Mouse (Mus musculus) embryo, embryonic 10.5 days (tissue): ENCODE measurements around the gene Rfxank.

Experiments used
- DNase-seq: peaks from one replicate; pipeline ENCODE4 v3.0.0-alpha.2; 2015; ENCODE audit warnings: low spot score

Gene Rfxank

GRCm38 (mm10) chr8:70139026-70139857 lies at the start of gene Rfxank, which contains the start of the genes Borcs8 and Mef2b:
Rfxank (minus strand) TSS chr8:70139154.
Borcs8 (plus strand) TSS chr8:70139499.
Mef2b (plus strand) TSS chr8:70139711.
- DNase-seq: peak; percentile 99

DNA sequence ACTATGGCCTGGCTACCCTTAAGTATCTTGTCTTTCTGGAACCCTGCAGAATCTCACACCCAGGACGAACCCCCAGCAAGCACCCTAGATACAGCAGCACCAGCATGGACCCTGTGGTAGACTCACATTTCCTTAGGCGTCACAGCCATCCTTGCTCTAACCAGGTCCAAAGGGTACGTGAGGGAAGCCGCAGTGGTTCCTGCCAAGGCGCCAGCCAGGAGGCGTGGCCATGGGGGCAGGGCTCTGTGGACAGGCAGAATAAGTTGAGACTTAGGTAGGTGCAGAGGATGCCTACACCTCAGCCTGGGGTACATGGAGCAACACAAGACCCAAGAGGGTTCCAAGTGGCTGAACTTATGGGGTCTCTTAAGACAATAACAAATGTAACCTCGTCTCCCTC lies 49.8 kb upstream of the Rfxank start:
- DNase-seq: no peak

- no peak for DNase-seq
Observed at GRCm38 (mm10) chr8:70183194-70183593, 44.2 kb upstream of the Rfxank start.

- DNase-seq: peak; percentile 14
Observed at GRCm38 (mm10) chr8:70181903-70182252, 42.9 kb upstream of the Rfxank start.

DNA sequence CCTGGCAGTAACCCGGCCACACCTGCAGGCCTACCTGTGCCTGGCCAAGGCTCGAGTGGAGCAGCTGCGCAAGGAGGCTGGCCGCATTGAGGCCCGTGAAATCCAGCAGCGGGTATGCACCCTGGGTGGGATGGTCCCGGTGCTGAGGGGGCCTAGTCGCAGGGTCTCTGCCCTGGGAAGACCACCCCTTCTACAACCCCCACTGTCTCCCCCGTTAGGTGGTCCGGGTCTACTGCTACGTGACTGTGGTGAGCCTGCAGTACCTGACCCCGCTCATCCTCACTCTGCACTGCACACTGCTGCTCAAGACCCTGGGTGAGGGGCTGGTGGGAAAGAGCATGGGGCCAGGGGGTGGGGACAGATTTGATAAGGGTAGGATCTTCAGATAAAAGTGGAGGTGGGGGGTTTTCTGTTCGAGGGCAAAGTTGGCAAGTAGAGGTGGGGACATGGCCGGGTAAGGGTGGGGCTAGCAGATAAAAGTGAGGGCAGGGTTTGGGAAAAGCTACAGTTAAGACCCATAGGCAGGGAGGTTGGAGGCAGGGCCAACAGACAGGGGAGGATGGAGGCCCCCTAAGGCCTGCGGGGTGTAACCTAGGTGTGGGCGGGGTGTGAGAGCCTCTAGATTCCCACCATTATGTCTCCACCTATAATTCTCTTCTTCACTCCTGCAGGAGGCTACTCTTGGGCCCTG lies 42.4 kb upstream of the Rfxank start:
- DNase-seq: no peak

DNA sequence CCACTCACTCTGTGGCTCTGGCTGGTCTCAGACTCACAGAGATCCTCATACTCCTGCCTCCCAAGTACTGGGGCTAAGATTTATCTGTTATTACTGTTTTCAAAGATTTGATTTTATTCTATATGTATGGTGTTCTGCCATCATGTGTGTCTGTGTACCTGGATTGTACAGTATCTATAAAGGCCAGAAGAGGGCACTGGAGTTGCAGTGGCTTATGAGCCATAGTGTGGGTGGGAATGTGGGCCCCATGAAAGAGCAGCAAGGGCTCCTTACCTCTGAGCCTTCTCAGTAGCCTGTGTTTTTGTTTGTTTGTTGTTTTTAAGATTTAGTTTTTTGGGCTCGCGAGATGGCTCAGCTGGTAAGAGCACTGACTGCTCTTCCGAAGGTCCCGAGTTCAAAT lies 40.1 kb upstream of the Rfxank start:
- DNase-seq: peak; percentile 26

- DNase-seq: no peak
Observed at GRCm38 (mm10) chr8:70178231-70178630, 39.3 kb upstream of the Rfxank start.

- no peak for DNase-seq
Observed at GRCm38 (mm10) chr8:70174079-70174478, 35.1 kb upstream of the Rfxank start.

GRCm38 (mm10) chr8:70173320-70173719 lies 34.4 kb upstream of the Rfxank start:
- DNase-seq: no peak

- peak; percentile 97 for DNase-seq
Observed at GRCm38 (mm10) chr8:70172043-70172681, 33.2 kb upstream of the Rfxank start, which contains the start of gene Tmem161a. Tmem161a (plus strand) TSS chr8:70172356.

DNA sequence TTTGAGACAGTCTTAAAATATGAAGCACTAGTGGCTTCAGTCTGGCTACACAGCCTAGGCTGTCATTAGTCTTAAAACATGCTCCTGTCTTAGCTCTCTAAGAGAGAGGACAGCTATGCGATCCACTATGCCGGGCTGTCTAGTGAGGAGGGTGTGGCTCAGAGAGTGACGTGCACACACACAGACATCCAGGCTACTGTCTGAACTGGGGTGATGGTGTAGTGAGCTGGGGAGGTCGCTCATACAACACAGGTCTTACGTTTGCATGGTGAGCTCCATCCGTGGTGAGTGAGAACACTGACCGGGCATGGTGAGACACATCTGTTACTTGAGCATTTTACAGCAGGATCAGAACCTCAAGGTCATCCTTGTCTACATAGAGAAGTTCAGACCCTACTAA lies 32.3 kb upstream of the Rfxank start:
- DNase-seq: no peak

DNA sequence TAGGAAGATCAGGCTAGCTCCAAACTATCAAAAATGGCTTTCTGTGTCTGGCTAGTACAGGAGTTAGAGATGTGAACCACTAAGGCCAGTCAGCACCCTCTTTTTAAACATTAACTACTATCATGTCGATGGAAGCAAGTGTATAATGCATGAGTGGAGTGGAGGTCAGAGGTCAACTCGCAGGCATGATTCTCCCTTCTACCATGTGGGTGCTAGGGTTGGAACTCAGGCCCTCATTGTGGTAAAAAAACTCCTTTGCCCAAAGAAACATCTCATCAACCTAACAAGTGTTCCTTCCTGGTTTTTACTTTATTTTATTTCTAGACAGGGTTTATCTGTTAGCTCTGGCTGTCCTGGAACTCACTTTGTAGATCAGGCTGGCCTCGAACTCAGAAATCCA lies 31.8 kb upstream of the Rfxank start:
- no peak for DNase-seq

- DNase-seq: no peak
Observed at GRCm38 (mm10) chr8:70170116-70170515, 31.2 kb upstream of the Rfxank start.

DNA sequence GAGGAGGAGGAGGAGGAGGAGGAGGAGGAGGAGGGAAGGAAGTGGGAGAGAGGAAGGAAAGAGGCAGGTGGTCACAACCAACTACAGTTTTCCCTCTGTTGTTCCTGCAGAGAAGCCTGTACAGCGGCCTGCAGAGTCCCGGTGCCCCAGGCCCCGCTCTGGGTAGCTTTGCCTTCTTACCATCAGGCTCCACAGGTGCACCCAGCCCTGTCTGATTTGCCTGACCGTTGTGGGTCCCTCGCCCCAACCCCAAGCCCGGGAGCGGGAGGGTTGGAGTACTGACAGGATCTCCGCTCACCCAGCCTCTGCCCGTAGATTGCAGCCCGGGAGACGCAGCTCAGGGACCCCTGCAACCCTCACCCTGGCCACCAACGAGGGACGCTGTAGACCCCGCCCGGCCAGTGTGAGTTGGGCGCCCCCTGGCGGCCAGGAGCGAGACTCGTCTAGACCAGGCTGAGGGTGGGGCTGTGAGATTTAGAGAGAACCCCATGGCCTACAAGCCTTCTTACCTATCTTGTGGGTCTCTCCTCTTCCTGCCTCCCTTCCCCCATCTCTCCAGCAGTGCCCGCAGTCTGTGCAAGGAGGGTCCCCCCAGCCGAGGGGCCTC lies 27.7 kb upstream of the Rfxank start:
- peak; percentile 90 for DNase-seq

DNA sequence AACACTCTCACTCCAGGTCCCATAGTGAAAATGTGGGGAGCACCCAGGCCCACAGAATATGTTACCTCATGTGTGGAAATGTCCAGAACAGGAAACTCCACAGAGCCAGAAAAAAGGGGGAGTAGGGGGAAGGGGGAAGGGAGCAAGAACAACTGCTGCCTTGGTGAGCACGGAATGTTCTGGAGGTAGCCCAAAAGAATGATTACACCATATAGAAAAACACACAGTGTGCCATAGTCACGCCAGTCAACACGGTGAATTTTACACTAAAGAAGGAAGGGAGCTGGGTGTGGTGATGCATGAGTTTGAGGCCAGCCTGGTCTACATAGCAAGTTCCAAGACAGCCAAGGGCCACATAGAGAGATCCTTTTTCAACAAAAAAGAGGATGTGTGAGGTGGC lies 24.4 kb upstream of the Rfxank start:
- no peak for DNase-seq

GRCm38 (mm10) chr8:70160015-70160414 lies 21.1 kb upstream of the Rfxank start:
- DNase-seq: no peak

GRCm38 (mm10) chr8:70159211-70159610 lies 20.3 kb upstream of the Rfxank start:
- no peak for DNase-seq

GRCm38 (mm10) chr8:70158069-70158853 lies 19.3 kb upstream of the Rfxank start:
- DNase-seq: peak; percentile 87

DNA sequence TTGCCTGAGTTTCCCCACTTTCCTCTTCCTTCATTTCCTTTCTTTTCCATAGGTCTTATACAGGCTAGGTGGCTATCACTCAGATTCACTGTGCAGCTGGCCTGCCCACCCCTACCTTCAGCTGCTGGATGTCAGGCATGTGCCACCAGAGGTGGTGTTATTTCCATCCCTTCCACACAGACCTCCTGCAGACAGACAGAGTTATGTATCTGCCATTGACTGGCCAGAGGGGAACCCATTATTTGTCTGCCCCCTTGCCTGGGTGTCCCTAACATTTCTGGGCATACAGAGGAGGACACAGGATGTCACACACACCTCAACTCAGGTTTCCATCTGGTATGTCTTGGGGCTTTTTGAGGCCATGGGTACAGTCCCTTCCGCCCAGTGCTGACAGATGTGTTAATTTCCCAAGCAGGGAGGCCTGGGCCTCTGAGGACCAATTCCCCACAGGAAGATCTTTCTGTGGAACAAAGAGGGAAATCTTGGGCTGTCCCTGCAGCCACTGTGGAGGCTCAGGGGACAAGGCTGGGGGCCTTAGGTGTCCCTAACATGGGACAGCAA lies 18.4 kb upstream of the Rfxank start:
- no peak for DNase-seq

- DNase-seq: peak; percentile 90
Observed at GRCm38 (mm10) chr8:70152537-70153257, 13.7 kb upstream of the Rfxank start.

- DNase-seq: no peak
Observed at GRCm38 (mm10) chr8:70150158-70150557, 11.2 kb upstream of the Rfxank start.
